Mouse (Mus musculus): ENCODE measurements around the gene Sox6. TPM values are rescaled to one million over a fixed set of nuclear protein-coding genes. Genes with fewer than 3 reads are reported as not detected.

The Sox6 gene
- not detected for polyA plus RNA-seq (2017; shearing (Covaris generic))

GRCm38 (mm10) chr7:116038511-116038910 is at the start of gene Sox6:
Gene Sox6 (minus strand): TSS chr7:116038796.

GRCm38 (mm10) chr7:116084366-116084765 is 45.8 kb upstream of the Sox6 start, which contains the start of gene Gm4353:
Gene Gm4353 (minus strand): TSS chr7:116084635.

GRCm38 (mm10) chr7:116039196-116039537 is 571 bp upstream of the Sox6 start, which contains the start of gene 1110004F10Rik:
Gene 1110004F10Rik (plus strand): TSS chr7:116039397.

Other genes with a start within 250 kb of the Sox6 start
- 206 TPM for gene 1110004F10Rik, start 601 bp upstream of the Sox6 start, polyA plus RNA-seq (2017; shearing (Covaris generic))
- gene Gm4353, start 45.8 kb upstream of the Sox6 start, polyA plus RNA-seq (2017; shearing (Covaris generic)), result 0.19 TPM

All from CD4-positive, CD25-positive, alpha-beta regulatory T cell (primary cell).